Mouse (Mus musculus) forebrain, embryonic 15.5 days (tissue): ENCODE measurements around the gene Klf3. TPM values are rescaled to one million over a fixed set of nuclear protein-coding genes. Genes with fewer than 3 reads are reported as not detected.

Source experiments
- ATAC-seq: fragments of 200-750 bp; cut with Nextera tagmentation; replicated peaks from 2 replicates; pipeline ENCODE4 v1.8.0; 2017; ENCODE audit warnings: mild to moderate bottlenecking, moderate TSS enrichment, moderate library complexity
- H3K27ac ChIP-seq: fragments of 300-500 bp; sonication (generic); replicated peaks from 2 replicates; pipeline ENCODE4 v1.5.1; 2015; ENCODE audit warnings: mild to moderate bottlenecking, inconsistent platforms
- H3K27me3 ChIP-seq: fragments of 300-500 bp; sonication (generic); 2 replicates; pipeline ENCODE4 v1.6.1; 2015; ENCODE audit warnings: inconsistent platforms
- H3K36me3 ChIP-seq: fragments of 300-500 bp; sonication (generic); 2 replicates; pipeline ENCODE4 v1.6.1; 2015; ENCODE audit warnings: mild to moderate bottlenecking, inconsistent platforms
- H3K4me1 ChIP-seq: fragments of 300-500 bp; sonication (generic); 2 replicates; pipeline ENCODE4 v1.6.1; 2015; ENCODE audit warnings: inconsistent platforms
- H3K4me2 ChIP-seq: fragments of 300-500 bp; sonication (generic); replicated peaks from 2 replicates; pipeline ENCODE4 v1.6.1; 2015; ENCODE audit warnings: mild to moderate bottlenecking, inconsistent platforms
- H3K4me3 ChIP-seq: fragments of 300-500 bp; sonication (generic); 2 replicates; pipeline ENCODE4 v1.5.1; 2015; ENCODE audit warnings: mild to moderate bottlenecking, inconsistent platforms
- H3K9ac ChIP-seq: fragments of 300-500 bp; sonication (generic); replicated peaks from 2 replicates; pipeline ENCODE4 v1.6.1; 2015; ENCODE audit warnings: mild to moderate bottlenecking, inconsistent platforms
- H3K9me3 ChIP-seq: fragments of 300-500 bp; sonication (generic); 2 replicates; pipeline ENCODE4 v1.6.1; 2016; ENCODE audit warnings: inconsistent platforms
- WGBS: fragments of 180-500 bp; shearing (Covaris S2); methylation state at CpG from one replicate; pipeline ENCODE4 v1.1.7; 2015; ENCODE audit warnings: mixed read lengths; 5-methylcytosine and 5-hydroxymethylcytosine counted together
- polyA plus RNA-seq: library from polyadenylated mRNA; unstranded; fragments of >200 nt; fragmentation: Nextera tagmentation; extraction: Ambion mirVana; gene quantifications from 2 replicates; pipeline ENCODE4 v1.2.1, GENCODE M21; 2015

The Klf3 gene
- polyA plus RNA-seq = 33.0 and 34.0 TPM in 2 replicates

DNA sequence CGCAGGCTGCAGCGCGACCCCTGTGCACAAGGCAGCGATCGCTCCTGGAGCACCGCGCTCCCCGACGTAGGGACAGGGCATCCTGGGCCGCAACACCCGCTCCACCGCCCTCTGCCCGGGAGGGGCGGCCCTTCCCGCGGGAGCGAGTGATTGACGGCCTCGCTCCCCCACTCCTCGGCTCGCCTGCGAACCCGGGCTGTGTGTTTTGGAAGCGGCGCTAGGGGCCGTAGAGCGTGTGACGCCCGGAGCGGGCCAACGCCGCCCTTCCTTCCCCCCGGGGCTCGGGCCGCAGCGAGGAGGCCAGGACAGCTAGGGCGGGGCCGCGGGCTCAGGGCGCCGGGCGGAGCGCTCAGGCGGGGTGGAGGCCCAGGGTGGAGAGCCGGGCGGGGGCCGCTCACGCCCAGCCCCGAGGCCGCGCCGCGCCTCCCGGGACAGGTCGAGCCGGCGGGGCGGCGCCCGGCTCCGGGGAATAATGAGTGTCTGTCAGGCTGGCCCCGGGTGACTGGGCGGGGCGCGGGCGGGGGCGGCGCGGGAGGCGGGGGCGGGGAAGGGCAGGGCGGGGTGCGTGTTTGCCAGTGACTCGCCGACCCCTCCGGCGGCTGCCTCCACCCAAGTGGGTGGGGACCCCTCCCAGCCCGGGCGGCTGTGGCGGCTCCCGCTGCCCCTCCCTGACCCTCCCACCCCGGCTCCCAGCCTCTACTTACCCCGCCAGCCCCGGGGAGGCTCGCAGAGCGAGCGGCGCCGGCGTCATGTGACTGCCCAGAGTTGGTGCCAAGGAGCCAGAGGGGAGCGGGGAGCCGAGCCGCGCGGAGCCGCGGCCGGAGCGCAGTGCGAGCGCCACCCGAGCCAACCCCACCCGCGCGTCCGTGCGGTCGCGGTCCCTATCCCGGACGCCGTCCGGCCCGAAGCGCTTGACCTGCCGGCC is at the start of gene Klf3:
Gene Klf3 (plus strand): TSS at position 594 of the 925 bp plus-strand sequence.
- Histone ChIP-seq H3K4me2 (peak within 1 kb of the TSS; percentile 80), H3K27ac (peak within 1 kb of the TSS; percentile 97), H3K9me3 (no peaks in the 10 kb centered on the region), H3K36me3 (no peaks in the 10 kb centered on the region), H3K4me3 (peak within 1 kb of the TSS; percentile 93), H3K4me1 (peaks cover 34% of the 10 kb centered on the region), H3K9ac (peak within 1 kb of the TSS; percentile 88), H3K27me3 (no peaks in the 10 kb centered on the region)
- under 1% methylated on average over 89 of the region's 116 CpGs for WGBS
- ATAC-seq = peak; percentile 89

GRCm38 (mm10) chr5:64762295-64762694 is 40.9 kb upstream of the Klf3 start:
- no peak for ATAC-seq
- H3K36me3 ChIP-seq = no peaks in the 10 kb centered on the region
- no peaks in the 10 kb centered on the region for H3K27me3 ChIP-seq
- H3K9ac ChIP-seq = no peak overlapping the region
- WGBS = 95% methylated on average over 4 of the region's 4 CpGs
- H3K4me1 ChIP-seq = no peaks in the 10 kb centered on the region
- no peak overlapping the region for H3K4me2 ChIP-seq
- no peaks in the 10 kb centered on the region for H3K9me3 ChIP-seq
- no peak overlapping the region for H3K27ac ChIP-seq
- H3K4me3 ChIP-seq = no peak overlapping the region

DNA sequence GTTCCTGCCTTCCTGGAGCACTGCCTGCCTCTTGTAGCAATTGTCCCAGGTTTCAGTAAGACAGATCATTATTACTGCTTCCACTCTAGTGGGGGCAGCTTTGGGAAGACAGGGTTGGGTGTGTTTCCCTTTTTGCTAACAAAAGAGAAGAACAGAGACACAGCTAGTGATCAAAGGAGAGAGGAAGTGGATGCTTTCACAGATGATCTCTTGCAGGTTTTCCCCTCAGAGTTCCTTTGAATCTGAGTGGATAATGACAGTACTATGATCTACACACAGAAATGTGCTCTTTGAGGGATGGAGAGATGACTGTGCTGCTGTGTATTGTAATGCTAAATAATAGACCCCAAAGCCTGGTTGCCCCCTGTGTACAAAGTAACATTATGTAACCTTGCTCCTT is 38.7 kb upstream of the Klf3 start:
- no peak overlapping the region for H3K9ac ChIP-seq
- ATAC-seq = no peak

DNA sequence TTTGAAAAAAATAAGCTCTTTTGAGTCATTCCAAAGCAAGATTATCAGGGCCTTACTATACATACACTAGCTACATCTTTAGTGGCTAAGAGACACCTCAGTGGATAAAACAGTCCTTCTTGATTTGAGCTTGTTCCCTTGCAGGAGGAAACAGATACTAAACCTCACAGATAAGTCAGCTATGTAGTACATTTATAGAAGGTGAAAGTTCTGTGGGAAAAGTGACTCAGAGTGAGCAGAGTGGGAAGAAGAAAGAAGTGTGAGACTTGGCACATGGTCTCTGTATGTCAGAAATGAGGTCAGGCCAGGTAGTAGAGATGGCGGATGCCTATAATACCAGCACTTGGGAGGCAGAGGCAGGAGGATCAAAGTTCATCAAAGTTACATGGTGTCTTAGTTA is 37.4 kb upstream of the Klf3 start:
- Histone ChIP-seq H3K4me1 (no peaks in the 10 kb centered on the region), H3K36me3 (no peaks in the 10 kb centered on the region), H3K27me3 (no peaks in the 10 kb centered on the region), H3K9ac (no peak overlapping the region), H3K4me3 (no peak overlapping the region), H3K4me2 (no peak overlapping the region), H3K9me3 (no peaks in the 10 kb centered on the region), H3K27ac (no peak overlapping the region)
- ATAC-seq = no peak
- 95% methylated on average over 1 of the region's 1 CpGs for WGBS

More for the DNA sequence above, 38.7 kb upstream of the Klf3 start:
- Histone ChIP-seq H3K4me1 (no peaks in the 10 kb centered on the region), H3K9me3 (no peaks in the 10 kb centered on the region), H3K4me2 (no peak overlapping the region), H3K4me3 (no peak overlapping the region), H3K27ac (no peak overlapping the region), H3K36me3 (no peaks in the 10 kb centered on the region), H3K27me3 (no peaks in the 10 kb centered on the region)

DNA sequence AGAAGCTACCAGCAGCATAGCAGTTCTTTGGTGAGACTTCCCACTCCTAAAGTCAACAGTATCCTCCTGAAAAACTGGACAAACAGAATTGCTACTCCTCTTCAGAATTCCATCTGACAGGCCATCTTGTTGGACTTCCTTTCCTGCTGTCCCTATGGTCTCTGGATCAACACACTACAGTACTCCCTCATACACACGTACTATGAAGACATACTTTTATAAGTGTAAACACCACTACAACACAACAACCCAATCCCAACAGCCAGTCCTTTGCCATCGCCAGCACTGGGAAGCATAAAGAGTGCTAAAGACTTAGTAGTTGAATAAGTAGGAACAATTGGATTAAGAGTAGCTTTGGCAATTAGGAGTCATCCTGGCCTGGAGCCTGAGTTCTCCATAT is 36.6 kb upstream of the Klf3 start:
- Histone ChIP-seq H3K36me3 (no peaks in the 10 kb centered on the region), H3K27ac (no peak overlapping the region), H3K4me1 (no peaks in the 10 kb centered on the region), H3K27me3 (no peaks in the 10 kb centered on the region), H3K4me2 (no peak overlapping the region), H3K9ac (no peak overlapping the region), H3K9me3 (no peaks in the 10 kb centered on the region), H3K4me3 (no peak overlapping the region)
- 95% methylated on average over 2 of the region's 2 CpGs for WGBS
- ATAC-seq = no peak

DNA sequence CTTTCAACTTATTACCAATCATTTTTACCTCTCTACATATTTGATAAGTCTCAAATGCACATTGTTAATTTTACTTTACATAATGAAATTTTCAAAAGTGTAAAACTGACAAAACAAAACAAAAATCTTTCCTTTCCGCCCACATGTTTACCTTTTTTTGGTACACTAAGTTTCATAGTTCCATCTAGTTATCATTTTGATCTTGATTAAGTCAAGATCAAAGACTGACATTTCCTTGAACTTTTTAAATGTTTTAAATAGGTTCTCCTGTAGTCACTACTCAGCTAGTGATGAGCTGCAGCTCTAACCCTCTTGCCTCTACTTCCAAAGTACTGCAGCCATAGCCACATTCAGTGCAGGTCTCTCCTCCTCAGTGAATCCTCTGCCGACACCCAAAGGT is 31.6 kb upstream of the Klf3 start:
- no peak for ATAC-seq
- no peaks in the 10 kb centered on the region for H3K4me1 ChIP-seq
- H3K27ac ChIP-seq = no peak overlapping the region
- no peaks in the 10 kb centered on the region for H3K9me3 ChIP-seq
- H3K4me3 ChIP-seq = no peak overlapping the region
- H3K36me3 ChIP-seq = no peaks in the 10 kb centered on the region
- H3K27me3 ChIP-seq = no peaks in the 10 kb centered on the region
- no peak overlapping the region for H3K4me2 ChIP-seq
- H3K9ac ChIP-seq = no peak overlapping the region
- 91% methylated on average over 2 of the region's 2 CpGs for WGBS

DNA sequence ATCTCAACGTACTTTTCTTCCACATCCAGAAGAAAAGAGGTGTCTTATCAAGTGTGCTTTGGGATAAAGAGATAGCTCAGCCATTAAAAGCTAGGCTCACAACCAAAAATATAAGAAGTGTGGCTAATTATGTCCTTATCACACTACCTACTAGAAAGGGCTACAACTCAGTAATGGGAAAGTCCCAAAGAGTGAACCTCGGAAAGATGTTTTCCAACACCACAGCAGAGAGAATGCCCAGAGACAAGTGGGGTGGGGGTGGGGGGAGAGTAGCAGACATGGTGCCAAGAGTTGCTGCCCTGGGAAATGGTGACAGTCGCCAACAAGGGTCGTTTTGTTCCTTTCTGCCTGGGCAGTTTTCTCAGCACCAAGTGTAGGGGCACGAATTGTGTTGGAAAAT is 25.0 kb upstream of the Klf3 start:
- H3K9me3 ChIP-seq = no peaks in the 10 kb centered on the region
- H3K4me3 ChIP-seq = no peak overlapping the region
- no peak overlapping the region for H3K4me2 ChIP-seq
- no peaks in the 10 kb centered on the region for H3K27me3 ChIP-seq
- WGBS = 77% methylated on average over 5 of the region's 5 CpGs
- no peaks in the 10 kb centered on the region for H3K36me3 ChIP-seq
- no peak overlapping the region for H3K9ac ChIP-seq
- no peak for ATAC-seq
- no peaks in the 10 kb centered on the region for H3K4me1 ChIP-seq
- H3K27ac ChIP-seq = no peak overlapping the region

DNA sequence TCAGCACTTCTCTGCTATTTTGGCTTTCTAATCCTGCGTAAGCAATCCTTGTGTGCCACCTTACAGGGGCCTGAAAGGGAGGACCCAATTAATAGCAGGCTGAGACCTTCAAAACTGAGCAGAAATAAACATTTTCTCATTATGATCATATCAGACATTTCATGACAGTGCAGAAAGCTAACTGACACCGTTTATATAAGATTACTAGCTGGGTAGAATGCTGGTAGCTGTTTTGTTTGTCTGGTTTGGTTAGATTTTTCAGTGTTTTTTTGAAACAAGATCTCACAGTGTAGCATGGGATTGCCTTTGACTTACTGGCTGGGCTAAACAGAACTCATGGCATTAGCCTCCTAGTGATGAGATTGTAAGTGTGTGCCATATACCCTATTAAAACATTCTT is 23.9 kb upstream of the Klf3 start:
- ATAC-seq = no peak
- H3K9ac ChIP-seq = no peak overlapping the region
- no peak overlapping the region for H3K4me3 ChIP-seq
- no peak overlapping the region for H3K27ac ChIP-seq
- H3K4me1 ChIP-seq = no peaks in the 10 kb centered on the region
- 82% methylated on average over 2 of the region's 2 CpGs for WGBS
- H3K9me3 ChIP-seq = no peaks in the 10 kb centered on the region
- H3K36me3 ChIP-seq = no peaks in the 10 kb centered on the region
- H3K4me2 ChIP-seq = no peak overlapping the region
- no peaks in the 10 kb centered on the region for H3K27me3 ChIP-seq

GRCm38 (mm10) chr5:64780778-64781177 is 22.4 kb upstream of the Klf3 start:
- ATAC-seq = no peak
- H3K9ac ChIP-seq = no peak overlapping the region
- no peaks in the 10 kb centered on the region for H3K36me3 ChIP-seq
- no peak overlapping the region for H3K4me2 ChIP-seq
- no peaks in the 10 kb centered on the region for H3K27me3 ChIP-seq
- H3K4me1 ChIP-seq = no peaks in the 10 kb centered on the region
- H3K4me3 ChIP-seq = no peak overlapping the region
- 75% methylated on average over 7 of the region's 7 CpGs for WGBS
- H3K27ac ChIP-seq = no peak overlapping the region
- H3K9me3 ChIP-seq = no peaks in the 10 kb centered on the region

GRCm38 (mm10) chr5:64788175-64788574 is 15.0 kb upstream of the Klf3 start:
- Histone ChIP-seq H3K27ac (no peak overlapping the region), H3K9ac (no peak overlapping the region), H3K27me3 (no peaks in the 10 kb centered on the region), H3K4me2 (no peak overlapping the region), H3K4me3 (no peak overlapping the region), H3K9me3 (no peaks in the 10 kb centered on the region), H3K36me3 (no peaks in the 10 kb centered on the region), H3K4me1 (no peaks in the 10 kb centered on the region)
- WGBS = 92% methylated on average over 1 of the region's 1 CpGs
- no peak for ATAC-seq

GRCm38 (mm10) chr5:64798209-64798608 is 5.0 kb upstream of the Klf3 start:
- Histone ChIP-seq H3K4me3 (no peak overlapping the region), H3K4me2 (no peak overlapping the region), H3K27ac (no peak overlapping the region), H3K4me1 (0 out of 2 replicates have a peak, but pooled peaks cover 8% of the 10 kb centered on the region), H3K27me3 (no peaks in the 10 kb centered on the region), H3K9me3 (no peaks in the 10 kb centered on the region), H3K36me3 (no peaks in the 10 kb centered on the region), H3K9ac (no peak overlapping the region)
- ATAC-seq = no peak
- 80% methylated on average over 4 of the region's 4 CpGs for WGBS

DNA sequence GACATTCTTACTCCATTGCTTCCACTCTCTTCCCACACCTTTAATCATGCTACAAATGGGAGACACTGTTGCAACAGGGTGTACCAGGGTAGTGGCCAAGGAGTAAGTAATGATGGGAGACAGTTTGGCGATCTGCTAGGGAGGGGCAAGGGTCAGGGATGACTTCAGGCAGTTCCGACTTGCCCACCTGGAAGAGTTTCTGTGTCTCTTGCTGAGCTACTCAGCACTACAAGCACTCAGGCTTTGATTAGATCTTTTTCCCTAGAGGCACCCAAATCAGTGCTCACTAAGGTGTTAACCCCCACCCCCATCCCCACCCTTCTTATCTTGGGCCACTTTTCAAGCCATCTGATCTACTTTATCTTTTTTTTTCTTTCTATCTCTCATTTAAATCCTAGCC is 1.6 kb upstream of the Klf3 start:
- 84% methylated on average over 2 of the region's 2 CpGs for WGBS
- Histone ChIP-seq H3K9me3 (no peaks in the 10 kb centered on the region), H3K4me3 (no peak overlapping the region), H3K27me3 (no peaks in the 10 kb centered on the region), H3K27ac (no peak overlapping the region), H3K4me1 (peaks cover 26% of the 10 kb centered on the region), H3K9ac (no peak overlapping the region), H3K36me3 (no peaks in the 10 kb centered on the region), H3K4me2 (no peak overlapping the region)
- no peak for ATAC-seq

GRCm38 (mm10) chr5:64802143-64802542 is 1.0 kb upstream of the Klf3 start:
- Histone ChIP-seq H3K27ac (peak overlapping the region; percentile 97), H3K4me1 (peaks cover 28% of the 10 kb centered on the region), H3K9me3 (no peaks in the 10 kb centered on the region), H3K27me3 (no peaks in the 10 kb centered on the region), H3K9ac (peak overlapping the region; percentile 88), H3K36me3 (no peaks in the 10 kb centered on the region), H3K4me3 (peak overlapping the region; percentile 93), H3K4me2 (peak overlapping the region; percentile 80)
- ATAC-seq = no peak
- WGBS = 4% methylated on average over 8 of the region's 8 CpGs
